Mouse (Mus musculus) liver, embryonic 14.5 days (tissue): ENCODE results near the gene Fgf15.
A peak's percentile ranks its signal among the peaks of the same experiment; 100 is the strongest.

Source experiments
- CTCF ChIP-seq: IDR thresholded peaks from 2 replicates; pipeline ENCODE4 v1.5.1; 2016; ENCODE audit warnings: antibody characterized with exemption, low read depth, control low read depth
- EP300 ChIP-seq: IDR thresholded peaks from 2 replicates; pipeline ENCODE4 v1.6.1; 2016; ENCODE audit warnings: antibody characterized with exemption, low read depth

DNA sequence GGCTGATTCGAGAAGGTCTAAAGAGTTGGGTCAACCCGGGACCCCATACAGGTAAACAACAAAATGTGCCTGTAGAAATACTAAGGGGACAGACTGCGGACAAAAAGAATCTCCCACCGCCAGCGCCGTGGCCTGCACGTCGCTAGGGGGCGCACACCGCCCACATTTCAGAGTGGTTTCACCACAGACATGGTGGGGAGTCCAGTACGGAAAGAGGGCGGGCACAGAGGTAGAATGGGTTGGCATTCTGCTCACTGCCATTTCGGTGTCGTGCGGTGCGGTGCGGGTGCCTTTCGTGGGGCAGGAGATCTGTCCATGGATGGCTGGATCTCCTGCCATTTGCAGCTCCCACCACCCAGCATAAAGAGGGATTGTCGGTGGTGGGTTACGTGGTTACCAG is 41.2 kb downstream of the Fgf15 start:
- TF ChIP-seq CTCF, result peak; percentile 95
- no peak for TF ChIP-seq EP300
